Mouse (Mus musculus): Measurements from ENCODE around the gene Hltf.
"Not testable (repeated sequence)": the region's sequence is repeated elsewhere in the genome, so short reads cannot be mapped to it uniquely, and the experiment has no call there.

The Hltf gene

DNA sequence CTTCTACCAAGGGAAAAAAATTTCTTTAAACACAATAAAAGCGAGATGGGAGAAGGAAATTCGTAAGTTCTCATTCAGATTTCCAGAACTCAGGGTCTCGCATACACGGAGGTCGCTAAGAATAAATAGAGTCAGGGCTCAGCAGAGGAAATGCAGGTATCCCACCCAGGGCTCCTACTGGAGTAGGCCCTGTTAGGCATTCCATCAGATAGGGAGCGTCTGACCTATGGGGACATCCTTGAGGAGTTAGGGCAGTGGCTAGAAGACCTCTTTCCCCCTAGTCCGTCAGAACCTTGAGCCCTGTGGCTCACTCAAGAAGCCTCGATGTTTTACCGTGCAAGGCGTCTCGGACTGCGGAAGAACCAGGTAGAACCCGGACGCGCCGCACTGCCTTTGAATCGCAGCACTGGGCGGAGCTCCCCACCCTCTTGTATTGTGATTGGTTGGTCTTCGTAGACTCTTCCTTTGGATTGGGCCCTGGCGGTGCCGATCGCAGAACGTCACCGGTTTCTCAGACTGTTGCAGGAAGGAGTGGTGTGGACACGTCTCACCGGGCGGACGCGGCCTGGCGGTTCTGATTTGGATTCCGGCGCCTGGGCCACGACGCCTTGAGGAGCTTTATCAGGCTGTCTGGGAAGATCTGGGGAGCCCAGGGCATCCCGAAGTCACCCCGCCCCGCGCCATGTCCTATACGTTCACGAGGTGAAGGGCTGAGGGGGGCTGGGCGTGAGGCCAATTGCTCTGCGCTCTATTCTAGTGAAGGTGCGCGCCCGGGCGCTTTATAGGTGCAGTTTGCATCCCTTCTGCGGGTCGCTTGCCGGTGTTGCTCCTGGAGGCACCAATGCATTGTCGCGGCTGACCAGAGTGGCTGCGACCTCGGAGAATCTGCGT is at the start of gene Hltf:
TSS of gene Hltf (plus strand) at position 506 of the 891 bp plus-strand sequence.
- DNase-seq (ENCODE audit: low spot score in 2 of 2), result peak; percentile 89 to 92

DNA sequence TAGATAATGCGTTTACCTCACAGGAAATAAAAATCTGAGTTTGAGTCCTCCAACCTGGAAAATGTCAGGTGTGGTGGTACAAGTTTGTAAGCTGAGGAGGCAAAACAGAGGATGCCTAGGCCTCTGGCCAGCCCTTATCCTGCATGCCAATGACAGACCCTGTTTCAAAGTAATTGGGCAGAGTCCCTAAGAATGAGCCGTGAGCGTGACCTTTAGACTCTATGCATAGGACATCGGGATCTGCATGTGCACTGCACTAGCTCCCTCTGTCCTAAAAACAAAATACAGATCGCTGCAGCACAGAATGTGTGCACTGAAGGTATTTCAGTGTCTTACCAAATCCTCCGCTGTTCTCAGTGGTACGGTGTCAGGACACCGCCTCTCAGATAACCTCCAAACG is 47.1 kb upstream of the Hltf start:
- DNase-seq (ENCODE audit: low spot score in 2 of 2), result no peak

DNA sequence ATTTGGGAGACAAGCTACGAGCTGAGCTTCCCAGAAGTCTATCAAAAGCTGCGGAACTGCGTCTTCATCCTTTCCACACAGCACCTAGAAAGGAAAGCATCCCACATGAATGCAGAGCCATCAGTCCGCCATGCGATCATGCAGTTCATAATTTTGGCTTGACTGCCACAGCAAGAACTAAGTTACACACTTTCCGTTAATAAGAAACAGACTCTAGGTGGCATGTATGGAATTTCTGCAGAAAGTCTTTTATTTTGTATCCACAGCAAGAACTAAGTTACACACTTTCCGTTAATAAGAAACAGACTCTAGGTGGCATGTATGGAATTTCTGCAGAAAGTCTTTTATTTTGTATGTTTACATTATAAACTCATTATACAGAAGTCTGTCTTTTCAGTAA is 46.7 kb upstream of the Hltf start:
- not testable (repeated sequence) for DNase-seq (ENCODE audit: low spot score in 2 of 2)

DNA sequence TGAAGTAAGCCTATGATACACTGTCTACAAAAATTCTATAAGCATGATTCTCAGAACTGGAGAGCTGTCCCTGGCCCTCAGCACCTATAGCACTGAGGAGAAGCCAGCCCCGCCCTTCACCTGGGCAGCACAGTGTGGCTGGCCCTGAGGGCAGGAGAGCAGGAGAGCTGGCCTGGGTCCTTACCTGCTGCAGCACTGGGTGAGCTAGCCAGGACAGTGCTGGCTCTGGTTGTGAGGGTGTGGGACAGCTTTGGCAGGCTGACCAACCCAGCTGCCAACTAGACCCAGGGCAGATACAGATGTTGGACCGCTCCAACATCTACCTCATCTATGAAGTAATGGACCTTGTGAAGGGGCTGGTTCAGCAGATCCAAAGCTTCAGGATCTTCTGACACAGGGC is 43.2 kb upstream of the Hltf start:
- DNase-seq (ENCODE audit: low spot score in 2 of 2), result no peak

DNA sequence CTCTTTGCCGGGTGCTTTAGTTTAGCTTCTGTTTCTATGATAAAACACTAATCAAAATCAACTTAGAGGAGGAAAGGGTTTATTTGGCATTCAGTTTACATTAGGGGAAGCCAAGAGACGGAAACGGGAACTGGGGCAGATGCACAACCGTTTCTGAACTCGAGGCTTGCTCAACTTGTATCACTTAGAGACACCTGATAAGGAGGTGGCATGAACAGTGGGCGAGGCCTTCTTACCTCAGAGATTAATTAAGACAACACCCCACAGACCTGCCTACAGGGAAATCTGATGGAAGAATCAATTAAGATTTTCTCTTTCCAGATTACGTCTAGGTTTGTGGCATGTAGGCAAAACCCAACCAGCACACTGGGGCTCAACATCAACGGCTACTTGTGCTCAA is 39.5 kb upstream of the Hltf start:
- no peak for DNase-seq (ENCODE audit: low spot score in 2 of 2)

DNA sequence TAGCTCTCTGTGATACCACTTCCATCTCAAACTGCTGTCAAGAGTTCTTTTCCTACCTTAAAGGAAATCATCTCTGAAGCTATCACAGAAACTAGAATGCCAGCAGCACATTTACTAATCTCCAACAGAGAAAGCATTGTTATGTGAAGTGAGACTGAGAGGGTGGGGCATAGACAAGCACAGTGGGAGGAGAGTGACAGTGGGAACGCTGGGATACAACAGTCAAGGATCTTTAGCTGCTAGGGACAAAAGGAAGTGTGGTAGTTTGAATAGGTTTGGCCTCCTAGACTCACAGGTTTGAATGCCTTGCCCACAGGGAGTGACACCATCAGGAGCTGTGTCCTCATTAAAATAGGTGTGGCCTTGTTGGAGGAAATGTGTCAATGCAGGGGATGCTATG is 33.8 kb upstream of the Hltf start:
- DNase-seq (ENCODE audit: low spot score in 2 of 2), result no peak

DNA sequence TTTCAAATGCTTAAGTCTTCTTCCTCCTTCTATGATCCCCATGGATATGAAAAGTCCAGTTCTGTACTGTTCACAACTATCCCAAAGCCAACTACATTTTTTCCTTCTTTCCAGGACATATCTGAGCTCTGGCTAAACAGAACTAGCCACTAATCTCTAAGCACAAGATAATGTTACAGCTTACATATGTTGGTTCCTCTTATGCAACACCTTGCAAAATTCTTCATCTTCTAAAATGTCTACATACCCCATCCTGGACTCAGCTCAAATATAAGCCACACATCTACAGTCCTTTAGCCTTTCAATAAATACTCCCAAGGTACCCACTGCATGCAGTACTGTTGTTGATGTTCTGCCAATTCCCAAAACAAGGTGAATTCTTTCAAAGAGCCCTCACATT is 31.1 kb upstream of the Hltf start:
- no peak for DNase-seq (ENCODE audit: low spot score in 2 of 2)

DNA sequence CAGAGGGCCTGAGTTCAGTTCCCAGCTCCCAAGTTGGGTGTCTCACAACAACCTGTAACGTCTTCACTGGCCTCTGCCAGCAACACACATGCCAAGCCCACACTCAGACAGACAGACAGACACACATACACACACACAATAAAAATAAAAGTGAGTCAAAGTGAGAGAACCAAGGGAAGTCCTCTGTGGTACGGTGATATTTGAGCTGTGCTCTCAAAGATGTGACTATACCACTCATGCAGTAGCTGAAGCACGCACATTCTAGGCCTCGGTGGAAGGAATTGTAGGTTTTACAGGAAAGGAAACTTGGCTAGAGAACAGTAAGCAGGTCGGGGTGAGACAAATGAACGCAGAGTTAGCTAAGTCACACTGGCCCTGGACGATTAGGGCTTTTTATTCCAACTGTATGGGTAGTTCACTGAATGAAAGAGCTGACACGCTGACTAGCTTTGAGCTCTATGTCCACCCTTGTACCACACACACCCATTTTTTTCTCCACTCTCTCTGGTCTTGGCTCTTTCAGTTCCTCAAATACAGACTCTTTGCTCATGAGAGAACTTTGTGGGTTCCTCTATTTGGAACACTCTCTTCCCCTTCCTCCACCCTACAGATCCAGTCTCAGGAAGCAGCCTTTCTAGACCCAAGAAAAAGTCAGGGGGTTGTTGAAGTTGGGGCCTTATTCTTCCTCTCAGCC is 30.5 kb upstream of the Hltf start:
- no peak for DNase-seq (ENCODE audit: low spot score in 2 of 2)

DNA sequence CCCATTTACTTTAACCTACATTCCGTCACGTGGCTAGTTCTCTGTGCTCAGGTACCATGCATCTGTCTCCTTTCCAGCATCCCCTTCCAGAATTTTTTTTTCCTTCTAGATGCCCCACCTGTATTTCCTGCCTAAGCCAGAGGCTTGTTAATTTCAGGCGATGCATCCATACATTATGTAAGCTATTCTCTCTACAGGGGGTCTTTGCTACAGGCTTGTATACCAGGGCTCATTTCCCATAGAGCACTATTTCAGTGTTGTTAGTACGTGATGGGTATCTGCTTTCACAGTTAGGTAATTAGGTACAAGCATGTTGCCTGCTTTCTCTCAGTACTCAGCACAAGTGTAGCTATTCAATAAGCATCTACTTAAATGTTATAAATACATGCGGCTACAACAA is 29.8 kb upstream of the Hltf start:
- DNase-seq (ENCODE audit: low spot score in 2 of 2), result no peak

DNA sequence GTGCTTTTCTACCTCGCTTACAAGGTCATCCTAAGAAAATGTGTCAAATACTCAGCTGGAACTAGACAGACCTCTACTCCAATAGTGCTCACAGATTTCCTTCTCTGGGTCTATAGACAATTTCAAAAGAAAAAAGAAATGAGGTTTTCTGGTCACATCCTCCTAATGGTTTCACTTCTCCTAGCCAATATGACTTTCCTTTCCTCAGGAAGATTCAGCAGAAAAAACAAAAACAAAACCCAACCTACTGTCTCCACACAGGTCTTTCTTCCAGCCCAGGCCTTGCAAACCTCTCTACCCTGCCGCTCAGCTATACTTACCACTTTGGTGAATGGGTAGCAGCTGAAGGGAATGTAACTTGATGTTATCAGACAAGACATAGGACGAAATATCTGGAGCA is 29.0 kb upstream of the Hltf start:
- DNase-seq (ENCODE audit: low spot score in 2 of 2), result no peak

DNA sequence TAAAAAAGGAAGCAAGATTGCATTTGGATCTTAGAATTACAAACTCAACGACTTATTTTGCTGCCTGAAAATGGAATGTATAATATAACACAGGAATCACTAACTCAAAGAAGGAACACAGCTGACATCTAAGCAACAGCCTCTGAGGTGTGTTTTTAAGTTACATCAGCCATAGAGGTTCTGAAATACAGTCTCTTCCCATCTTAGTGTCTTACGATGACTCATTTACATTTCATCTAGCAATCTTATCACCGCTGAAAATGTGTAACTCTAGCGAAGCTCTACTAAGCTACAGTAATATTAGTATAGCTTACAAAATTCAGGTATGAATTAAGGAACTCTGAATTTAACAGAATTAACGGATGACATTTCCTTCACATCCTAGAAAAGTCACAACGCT is 26.8 kb upstream of the Hltf start:
- DNase-seq (ENCODE audit: low spot score in 2 of 2), result no peak

DNA sequence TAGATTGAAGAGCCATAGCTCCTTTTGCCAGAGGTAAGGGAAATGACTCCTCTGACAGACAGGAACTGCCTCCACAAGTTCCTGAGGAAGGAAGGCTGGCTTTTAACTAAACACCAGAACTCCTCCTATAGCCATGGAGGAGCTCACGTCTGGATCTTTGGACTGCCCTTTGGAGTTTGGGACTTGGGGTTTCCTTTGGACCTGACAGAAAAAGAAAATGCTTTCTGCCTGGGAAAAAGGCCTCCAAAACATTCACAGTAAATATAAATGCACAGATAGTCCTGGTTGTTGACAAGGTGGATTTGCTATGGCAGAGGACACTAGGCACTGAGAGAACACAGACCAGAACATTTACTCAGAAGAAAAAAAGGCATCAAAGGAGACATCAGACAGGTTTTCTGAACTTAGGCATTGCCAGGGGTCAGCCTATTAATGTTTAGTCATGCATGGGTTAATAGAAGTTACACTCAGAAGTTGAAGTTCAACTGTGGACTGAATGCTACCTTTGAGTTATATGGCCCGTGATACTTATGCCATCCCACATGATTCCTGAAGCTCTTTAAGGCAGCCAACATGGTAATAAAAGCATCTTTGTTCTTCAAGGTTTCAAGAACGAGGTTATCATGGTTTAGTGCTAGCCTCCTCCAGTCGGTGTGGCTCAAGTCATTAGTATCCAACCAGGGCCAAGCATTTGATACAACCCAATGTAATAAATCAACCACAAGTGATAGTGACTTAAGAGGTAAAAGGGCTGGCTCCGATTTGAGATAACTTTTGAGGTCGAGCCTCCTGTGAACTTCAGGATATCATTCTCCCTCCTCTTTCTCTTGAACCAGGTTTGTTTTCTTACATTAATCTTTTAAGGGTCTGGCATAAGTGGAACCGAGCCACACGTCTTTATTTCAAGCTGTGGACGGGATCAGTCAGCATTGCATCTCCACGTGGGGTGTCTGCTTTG is 23.6 kb upstream of the Hltf start:
- no peak for DNase-seq (ENCODE audit: low spot score in 2 of 2)

DNA sequence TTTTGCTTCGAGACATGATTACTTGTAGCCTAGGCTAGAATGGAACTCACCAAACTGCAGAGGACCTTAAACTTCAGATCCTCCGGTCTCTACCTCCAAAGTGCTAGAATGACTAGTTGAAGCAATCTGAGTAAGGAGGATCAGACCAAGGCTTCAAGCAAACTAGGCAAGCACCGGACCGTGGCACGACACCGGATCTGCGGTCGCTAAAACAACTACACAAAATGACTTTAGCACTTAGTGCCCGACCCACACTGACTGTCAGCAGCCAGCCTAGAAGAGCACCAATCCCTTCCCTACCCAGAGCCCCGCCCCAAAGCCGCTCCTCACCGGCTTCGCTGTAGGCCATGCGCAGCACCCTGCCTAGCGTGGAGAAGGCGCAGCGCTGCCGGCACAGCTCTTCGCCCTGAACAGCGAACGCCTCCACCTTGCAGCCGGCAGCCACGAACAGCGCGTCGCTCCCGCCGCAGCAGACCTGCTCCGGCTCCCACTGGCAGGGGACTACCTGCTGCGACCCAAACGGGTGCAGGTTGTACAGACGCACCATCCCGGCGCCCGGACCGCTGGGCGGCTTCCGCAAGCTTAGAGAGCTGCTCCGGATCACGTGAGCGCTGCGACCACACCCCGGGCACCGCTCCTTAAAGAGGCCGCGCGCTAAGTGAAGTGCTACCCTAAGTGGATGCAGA is 22.7 kb upstream of the Hltf start, which contains the start of gene Hps3:
TSS of gene Hps3 (minus strand) at position 597 of the 686 bp plus-strand sequence.
- DNase-seq (ENCODE audit: low spot score in 2 of 2), result peak; percentile 73 to 90

DNA sequence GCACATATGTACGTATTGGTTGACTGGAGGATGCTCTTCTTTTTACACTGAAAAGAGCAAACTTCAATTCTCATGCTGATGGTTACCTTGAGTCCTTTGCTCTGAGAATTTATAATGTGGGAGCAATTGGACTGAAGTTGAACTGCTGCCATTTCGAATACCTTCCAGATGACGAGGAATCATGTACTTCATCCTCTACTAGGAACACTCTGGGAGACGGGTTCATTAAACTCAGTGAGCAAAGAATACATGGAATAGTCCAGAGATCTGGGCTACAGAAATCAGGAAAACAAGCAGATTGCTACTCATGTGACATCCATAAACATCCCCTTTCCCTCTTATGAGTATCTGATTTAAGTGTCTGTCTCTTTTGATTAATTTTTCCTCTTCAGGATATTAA is 21.5 kb upstream of the Hltf start:
- no peak for DNase-seq (ENCODE audit: low spot score in 2 of 2)

DNA sequence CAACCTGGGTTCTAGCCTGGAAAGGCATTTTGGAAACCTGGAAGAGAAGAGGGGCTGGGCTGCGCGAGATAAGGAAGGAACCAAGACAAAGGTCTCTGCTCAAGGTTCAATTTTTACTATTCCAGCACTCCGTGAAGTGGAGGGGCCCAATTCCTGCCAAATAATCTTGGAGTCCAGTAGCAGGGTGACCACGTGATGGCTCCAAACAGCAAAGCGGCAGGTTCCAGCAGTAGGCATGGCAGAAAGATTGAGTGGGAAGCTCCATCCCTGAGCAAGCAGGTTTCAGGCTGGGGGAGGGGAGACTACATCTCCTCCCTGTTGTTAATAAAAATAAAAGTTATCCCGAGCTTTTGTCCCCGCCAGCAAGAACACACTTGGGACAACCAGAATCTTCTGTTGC is 16.1 kb upstream of the Hltf start:
- DNase-seq (ENCODE audit: low spot score in 2 of 2), result not testable (repeated sequence)

DNA sequence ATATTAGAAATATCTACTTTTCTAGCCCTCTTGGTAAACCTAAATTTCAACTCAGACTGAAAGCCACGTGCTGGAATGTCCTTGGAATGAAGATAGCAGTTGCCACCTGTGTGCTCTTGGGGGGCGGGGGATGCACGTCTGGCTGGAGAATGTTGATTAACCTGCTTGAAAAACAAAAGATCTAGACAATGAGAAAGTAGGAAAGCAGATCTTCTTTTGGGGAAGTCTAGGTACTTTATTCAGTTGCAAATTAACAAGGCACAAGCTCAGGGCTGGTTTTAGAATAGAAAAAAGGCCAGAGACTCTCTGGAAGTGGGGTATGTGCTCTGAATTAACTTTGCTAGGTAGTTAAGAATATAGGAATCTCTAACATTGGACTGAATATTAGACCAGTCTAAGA is 12.9 kb upstream of the Hltf start:
- DNase-seq (ENCODE audit: low spot score in 2 of 2), result not testable (repeated sequence)

DNA sequence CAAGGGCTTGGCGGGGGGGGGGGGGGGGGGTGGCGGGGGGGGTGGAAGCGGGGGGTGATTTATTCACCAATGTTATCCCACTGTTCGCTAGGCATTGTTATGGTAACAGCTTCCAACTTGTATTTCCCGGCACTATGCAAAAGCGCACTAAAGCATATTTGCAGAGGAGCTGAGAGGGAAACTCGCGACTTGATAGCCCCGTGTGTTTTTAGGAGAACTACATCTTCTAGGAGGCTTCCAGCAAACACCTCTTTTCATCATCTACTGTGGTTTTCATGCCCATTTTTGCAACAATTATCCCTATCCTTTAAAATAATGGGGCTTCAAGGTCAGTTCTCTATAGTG is 558 bp downstream of the Hltf start:
- no peak for DNase-seq (ENCODE audit: low spot score in 2 of 2)

DNA sequence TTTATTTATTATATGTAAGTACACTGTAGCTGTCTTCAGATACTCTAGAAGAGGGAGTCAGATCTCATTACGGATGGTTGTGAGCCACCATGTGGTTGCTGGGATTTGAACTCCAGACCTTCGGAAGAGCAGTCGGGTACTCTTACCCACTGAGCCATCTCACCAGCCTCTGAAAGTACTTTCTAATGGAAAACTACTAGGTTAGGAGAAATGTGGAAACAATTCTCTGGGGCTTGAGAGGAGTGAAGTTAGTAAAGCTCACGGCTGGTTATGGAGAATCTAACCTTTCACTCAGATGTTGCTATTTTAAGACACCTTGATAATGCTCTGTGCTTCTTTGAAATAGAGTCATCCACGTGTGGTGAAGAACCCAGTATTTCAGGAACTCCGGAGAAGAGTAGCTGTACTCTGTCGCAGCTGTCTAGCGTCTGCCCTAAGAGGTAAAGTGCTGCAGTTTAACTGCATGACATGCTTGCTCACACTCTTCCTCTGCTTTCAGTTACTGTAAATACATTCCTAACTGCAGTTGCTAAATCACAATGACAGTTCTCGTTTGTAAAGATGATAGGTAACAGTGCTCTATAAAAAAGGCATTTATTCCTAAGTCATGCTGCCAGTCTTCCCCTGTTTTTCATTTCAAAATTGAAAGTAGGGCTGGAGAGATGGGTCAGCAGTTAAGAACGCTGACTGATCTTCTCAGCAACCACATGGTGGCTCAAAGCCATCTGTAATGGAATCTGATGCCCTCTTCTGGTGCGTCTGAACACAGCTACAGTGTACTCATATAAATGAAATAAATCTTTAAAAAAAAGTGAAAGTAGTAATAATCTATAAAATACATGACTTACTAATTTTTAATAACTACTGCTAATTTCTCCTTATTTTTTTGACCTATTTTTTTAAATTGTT is 18.8 kb downstream of the Hltf start:
- no peak for DNase-seq (ENCODE audit: low spot score in 2 of 2)

DNA sequence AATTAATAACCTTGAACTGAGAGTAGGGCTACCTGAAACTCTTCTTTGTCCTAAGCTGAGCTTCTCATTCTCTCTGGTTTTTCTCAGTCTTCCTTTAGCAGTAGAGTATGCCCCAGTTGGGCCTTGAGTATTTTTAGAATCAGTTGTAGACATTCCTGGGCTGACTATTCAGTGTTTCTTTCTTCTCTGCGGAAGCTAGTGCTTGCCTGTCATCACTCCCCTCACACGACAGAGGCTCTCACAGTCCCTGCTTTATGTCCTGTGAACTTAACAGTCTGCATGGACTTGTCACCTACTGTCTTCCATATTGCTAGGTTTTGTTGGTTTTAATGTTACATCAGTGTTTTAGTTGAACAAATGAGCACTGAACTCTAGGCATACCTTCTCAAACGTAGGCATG is 24.6 kb downstream of the Hltf start:
- DNase-seq (ENCODE audit: low spot score in 2 of 2), result no peak

DNA sequence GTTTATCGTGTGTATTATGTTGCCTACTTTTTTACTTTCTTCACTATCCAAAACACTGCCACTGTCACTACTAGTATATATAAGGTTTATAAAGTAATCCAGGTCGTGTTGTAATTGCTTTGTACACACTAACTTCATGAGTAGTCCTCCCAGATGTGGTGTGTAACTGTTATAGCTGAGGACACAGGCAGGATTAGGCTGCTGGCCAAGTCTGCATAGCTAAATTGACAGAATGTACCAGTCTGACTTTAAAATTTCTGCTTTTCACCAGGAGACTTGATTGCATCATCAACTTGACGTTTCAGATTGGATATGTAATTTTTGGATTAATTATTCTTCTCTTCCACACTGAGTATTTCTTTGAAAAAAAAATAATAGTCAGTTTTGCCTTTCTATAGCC is 46.2 kb downstream of the Hltf start:
- DNase-seq (ENCODE audit: low spot score in 2 of 2), result no peak
